Mouse (Mus musculus) G1E (cell line): ENCODE results near the gene Twistnb. TPM values are rescaled to one million over a fixed set of nuclear protein-coding genes. Genes with fewer than 3 reads are reported as not detected.

Experiments used
- ATAC-seq: 2 replicates; pipeline ENCODE4 v1.8.0; 2016; ENCODE audit warnings: mild to moderate bottlenecking; ENCODE audit not compliant: insufficient number of reproducible peaks, poor library complexity, low FRiP score, severe bottlenecking; ENCODE audit errors: extremely low read depth
- DNase-seq: peaks from one replicate; pipeline ENCODE4 v3.0.0; 2012; ENCODE audit warnings: low spot score
- H3K27me3 ChIP-seq: 2 replicates; pipeline ENCODE4 v1.6.1; 2012; ENCODE audit warnings: mild to moderate bottlenecking, low read length, inconsistent platforms; ENCODE audit not compliant: insufficient read depth
- H3K36me3 ChIP-seq: replicated peaks from 2 replicates; pipeline ENCODE3; 2012; ENCODE audit warnings: mild to moderate bottlenecking, inconsistent platforms
- H3K4me1 ChIP-seq: 2 replicates; pipeline ENCODE4 v1.6.1; 2012; ENCODE audit warnings: low read depth, low read length, inconsistent platforms, mixed read lengths; ENCODE audit not compliant: insufficient read depth
- H3K4me3 ChIP-seq: 2 replicates; pipeline ENCODE4 v1.5.1; 2012; ENCODE audit warnings: low read depth, mild to moderate bottlenecking, inconsistent platforms, low read length, moderate library complexity, mixed read lengths
- H3K9me3 ChIP-seq: replicated peaks from 2 replicates; pipeline ENCODE4 v1.6.1; 2012; ENCODE audit warnings: inconsistent platforms
- CTCF ChIP-seq: IDR thresholded peaks from 2 replicates; pipeline ENCODE4 v1.5.1; 2012; ENCODE audit warnings: low read depth, low read length, inconsistent platforms, mixed read lengths
- GATA1 ChIP-seq: IDR thresholded peaks from 2 replicates; pipeline ENCODE4 v1.6.1; 2012; ENCODE audit warnings: borderline replicate concordance, low read length, inconsistent platforms, mixed read lengths
- GATA2 ChIP-seq: IDR thresholded peaks from 2 replicates; pipeline ENCODE4 v1.6.1; 2012; ENCODE audit warnings: low read depth, low read length, inconsistent platforms, borderline replicate concordance
- POLR2AphosphoS5 ChIP-seq: IDR thresholded peaks from 2 replicates; pipeline ENCODE4 v1.6.1; 2012; ENCODE audit warnings: low read depth, low read length, inconsistent platforms; ENCODE audit not compliant: insufficient replicate concordance
- TAL1 ChIP-seq: conservative IDR thresholded peaks from 2 replicates; pipeline ENCODE4 v1.6.1; 2012; ENCODE audit warnings: low read depth, low read length, inconsistent platforms, mixed read lengths
- polyA plus RNA-seq: library from polyadenylated mRNA; stranded (reverse); fragments of >175 nt; gene quantifications from 2 replicates; pipeline ENCODE4 v1.2.3, GENCODE M21; 2012
- total RNA-seq, 2 experiments: library from RNA; stranded (forward) in 1 of 2; stranded (reverse) in 1 of 2; fragments of 200-1000 nt in 1 of 2; fragments of >200 nt in 1 of 2; fragmentation: Nextera tagmentation in 1 of 2; gene quantifications; 2 replicates each; pipeline ENCODE4 v1.2.3; 2014 to 2017

The Twistnb gene
- total and polyA plus RNA-seq, 3 experiments: 11.5 to 95.0 (median 71.5) TPM

GRCm38 (mm10) chr12:33434758-33435157, 5.3 kb downstream of the Twistnb start:
- no peaks in the 10 kb centered on the region for H3K9me3 ChIP-seq

GRCm38 (mm10) chr12:33455418-33455817, 26.0 kb downstream of the Twistnb start:
- ATAC-seq (no peak), DNase-seq (no peak)
- no peak overlapping the region for H3K4me3 ChIP-seq
- no peaks in the 10 kb centered on the region for H3K36me3 ChIP-seq
- H3K4me1 ChIP-seq: 0 out of 2 replicates have a peak, but pooled peaks cover 4% of the 10 kb centered on the region
- peaks cover 22% of the 10 kb centered on the region; the same call in 1 of the 2 replicates for H3K27me3 ChIP-seq
- no peak for TF ChIP-seq GATA2
- TF ChIP-seq TAL1: no peak
- no peak for TF ChIP-seq POLR2AphosphoS5
- no peak for TF ChIP-seq GATA1
- no peak for TF ChIP-seq CTCF
- H3K9me3 ChIP-seq: no peaks in the 10 kb centered on the region

More at GRCm38 (mm10) chr12:33434758-33435157, 5.3 kb downstream of the Twistnb start:
- no peak for ATAC-seq
- peaks cover 35% of the 10 kb centered on the region for H3K36me3 ChIP-seq
- no peak overlapping the region for H3K4me3 ChIP-seq
- no peaks in the 10 kb centered on the region for H3K27me3 ChIP-seq
- no peak for DNase-seq
- peak; percentile 23; the same call in 1 of the 2 replicates for TF ChIP-seq CTCF
- TF ChIP-seq GATA1: no peak
- peaks cover 27% of the 10 kb centered on the region for H3K4me1 ChIP-seq

GRCm38 (mm10) chr12:33456242-33456641, 26.8 kb downstream of the Twistnb start:
- Histone ChIP-seq H3K27me3 (peaks cover 16% of the 10 kb centered on the region; the same call in 1 of the 2 replicates), H3K9me3 (no peaks in the 10 kb centered on the region), H3K36me3 (no peaks in the 10 kb centered on the region), H3K4me1 (0 out of 2 replicates have a peak, but pooled peaks cover 4% of the 10 kb centered on the region), H3K4me3 (no peak overlapping the region)
- ATAC-seq (no peak), DNase-seq (no peak)
- TF ChIP-seq CTCF (no peak), TAL1 (no peak), GATA1 (no peak), POLR2AphosphoS5 (no peak), GATA2 (no peak)

GRCm38 (mm10) chr12:33480975-33481374, 51.5 kb downstream of the Twistnb start:
- TF ChIP-seq CTCF (no peak), GATA1 (no peak), TAL1 (no peak), GATA2 (no peak), POLR2AphosphoS5 (no peak)
- H3K36me3 ChIP-seq: no peaks in the 10 kb centered on the region
- DNase-seq (no peak), ATAC-seq (no peak; the same call in 1 of the 2 replicates)
- no peaks in the 10 kb centered on the region for H3K4me1 ChIP-seq
- no peaks in the 10 kb centered on the region for H3K9me3 ChIP-seq
- H3K4me3 ChIP-seq: no peak overlapping the region
- H3K27me3 ChIP-seq: 0 out of 2 replicates have a peak, but pooled peaks cover 2% of the 10 kb centered on the region

- no peaks in the 10 kb centered on the region for H3K27me3 ChIP-seq
- H3K36me3 ChIP-seq: no peaks in the 10 kb centered on the region
- TF ChIP-seq CTCF (no peak), GATA2 (no peak), TAL1 (no peak), POLR2AphosphoS5 (no peak), GATA1 (no peak)
- DNase-seq (no peak), ATAC-seq (no peak)
- H3K9me3 ChIP-seq: no peaks in the 10 kb centered on the region
- H3K4me1 ChIP-seq: no peaks in the 10 kb centered on the region
- H3K4me3 ChIP-seq: no peak overlapping the region
Observed at GRCm38 (mm10) chr12:33482931-33483330, 53.5 kb downstream of the Twistnb start.

Other genes with a start within 250 kb of the Twistnb start
- gene Efcab10, start 34.8 kb upstream of the Twistnb start, total RNA-seq (2014; fragmentation: Nextera tagmentation): not detected in 2 replicates
- gene Efcab10, start 34.8 kb upstream of the Twistnb start, total RNA-seq (2017): not detected in 2 replicates
- not detected in 2 replicates for gene Efcab10, start 34.8 kb upstream of the Twistnb start, polyA plus RNA-seq